Mouse (Mus musculus): ENCODE results near the gene Olfr3.

GRCm38 (mm10) chr2:36783976-36784375 lies 32.9 kb downstream of the Olfr3 start, which contains the start of gene Olfr348:
- no peak for TF ChIP-seq CTCF (conservative IDR thresholded peaks at IDR 0.05; ENCODE audit: low read length)
- TF ChIP-seq POU5F1 (IDR thresholded peaks at IDR 0.05; ENCODE audit: borderline replicate concordance, low read length): no peak
